Mouse (Mus musculus): ENCODE results near the gene Rhbg. TPM values are rescaled to one million over a fixed set of nuclear protein-coding genes. Genes with fewer than 3 reads are reported as not detected.

Rhbg gene
- polyA plus RNA-seq, 1 experiment from 2014 or later, result 7.7 TPM

GRCm38 (mm10) chr3:88206500-88206899 is 48.0 kb downstream of the Rhbg start:
- no peaks in the 10 kb centered on the region for H3K9me3 ChIP-seq (replicated peaks)
- no peak overlapping the region for H3K27ac ChIP-seq (replicated peaks)
- no peaks in the 10 kb centered on the region for H3K4me1 ChIP-seq (replicated peaks)
- H3K4me3 ChIP-seq (replicated peaks), result no peak overlapping the region
- H3K9ac ChIP-seq, result no peak overlapping the region
- 3% methylated on average over 3 of the region's 3 CpGs for WGBS (ENCODE audit: insufficient replicate concordance)
- no peaks in the 10 kb centered on the region for H3K36me3 ChIP-seq (replicated peaks)
- no peak for ATAC-seq (ENCODE audit: insufficient read depth)
- H3K27me3 ChIP-seq, result peaks cover 100% of the 10 kb centered on the region
- no peak overlapping the region for H3K4me2 ChIP-seq

- Histone ChIP-seq H3K9ac (no peak overlapping the region), H3K9me3 (replicated peaks) (no peaks in the 10 kb centered on the region), H3K36me3 (replicated peaks) (no peaks in the 10 kb centered on the region), H3K4me3 (replicated peaks) (no peak overlapping the region), H3K27ac (replicated peaks) (no peak overlapping the region), H3K27me3 (peaks cover 100% of the 10 kb centered on the region), H3K4me2 (no peak overlapping the region), H3K4me1 (replicated peaks) (peaks cover 2% of the 10 kb centered on the region; the same call in 1 of the 2 replicates)
- no peak for ATAC-seq (ENCODE audit: insufficient read depth)
- WGBS (ENCODE audit: insufficient replicate concordance), result 3% methylated on average over 8 of the region's 8 CpGs
Measured at GRCm38 (mm10) chr3:88205563-88206491, 48.7 kb downstream of the Rhbg start.

GRCm38 (mm10) chr3:88205176-88205562 is 49.3 kb downstream of the Rhbg start:
- ATAC-seq (ENCODE audit: insufficient read depth), result no peak
- peaks cover 100% of the 10 kb centered on the region for H3K27me3 ChIP-seq
- no peak overlapping the region for H3K4me3 ChIP-seq (replicated peaks)
- no peak overlapping the region for H3K4me2 ChIP-seq
- no peaks in the 10 kb centered on the region for H3K9me3 ChIP-seq (replicated peaks)
- 8% methylated on average over 4 of the region's 4 CpGs for WGBS (ENCODE audit: insufficient replicate concordance)
- no peak overlapping the region for H3K9ac ChIP-seq
- H3K4me1 ChIP-seq (replicated peaks), result peaks cover 8% of the 10 kb centered on the region; the same call in 1 of the 2 replicates
- H3K27ac ChIP-seq (replicated peaks), result no peak overlapping the region
- H3K36me3 ChIP-seq (replicated peaks), result no peaks in the 10 kb centered on the region

GRCm38 (mm10) chr3:88204751-88205150 is 49.8 kb downstream of the Rhbg start:
- H3K27me3 ChIP-seq, result peaks cover 100% of the 10 kb centered on the region
- WGBS (ENCODE audit: insufficient replicate concordance), result 24% methylated on average over 1 of the region's 1 CpGs
- no peaks in the 10 kb centered on the region for H3K9me3 ChIP-seq (replicated peaks)
- H3K4me1 ChIP-seq (replicated peaks), result peaks cover 8% of the 10 kb centered on the region; the same call in 1 of the 2 replicates
- no peak for ATAC-seq (ENCODE audit: insufficient read depth)
- no peak overlapping the region for H3K4me2 ChIP-seq
- H3K36me3 ChIP-seq (replicated peaks), result no peaks in the 10 kb centered on the region
- no peak overlapping the region for H3K27ac ChIP-seq (replicated peaks)
- H3K9ac ChIP-seq, result no peak overlapping the region
- no peak overlapping the region for H3K4me3 ChIP-seq (replicated peaks)

DNA sequence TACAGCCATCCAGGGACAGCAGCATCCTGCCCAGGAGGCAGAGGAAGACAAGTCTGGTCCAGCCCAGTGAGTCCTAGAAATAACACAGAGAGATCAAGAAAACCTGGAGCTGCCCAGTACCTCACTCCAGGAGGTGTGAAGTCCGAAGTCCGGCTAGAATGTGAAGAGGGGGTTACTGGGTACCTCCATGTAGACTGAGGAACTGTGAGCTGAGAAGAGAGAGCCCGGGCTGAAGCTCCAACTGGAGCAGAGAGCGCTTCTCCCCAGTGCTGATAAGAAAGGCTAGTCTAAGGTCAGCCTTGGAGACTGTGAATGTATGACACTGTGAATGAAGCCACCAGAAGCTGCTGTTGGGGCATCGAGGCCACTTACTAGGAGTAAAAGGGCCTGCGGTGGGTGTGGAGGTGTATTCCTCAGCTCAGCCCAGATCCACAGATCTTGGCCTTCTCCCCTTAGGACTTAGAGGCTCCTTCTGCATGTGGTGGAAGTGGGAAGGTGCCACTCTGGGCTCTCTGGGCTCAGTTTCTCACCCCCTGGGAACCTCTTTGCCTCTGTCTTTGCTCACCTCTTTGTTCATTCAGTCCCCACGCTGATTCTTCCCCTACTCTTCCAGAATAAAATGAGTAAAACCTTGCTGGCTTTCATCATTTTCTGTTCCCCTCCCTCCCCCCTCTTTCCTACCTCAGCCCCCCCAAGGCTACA is 50.4 kb downstream of the Rhbg start:
- H3K4me1 ChIP-seq (replicated peaks), result peaks cover 8% of the 10 kb centered on the region; the same call in 1 of the 2 replicates
- no peak overlapping the region for H3K4me2 ChIP-seq
- 2% methylated on average over 7 of the region's 7 CpGs for WGBS (ENCODE audit: insufficient replicate concordance)
- peaks cover 100% of the 10 kb centered on the region for H3K27me3 ChIP-seq
- no peak overlapping the region for H3K27ac ChIP-seq (replicated peaks)
- ATAC-seq (ENCODE audit: insufficient read depth), result no peak
- H3K4me3 ChIP-seq (replicated peaks), result no peak overlapping the region
- H3K36me3 ChIP-seq (replicated peaks), result no peaks in the 10 kb centered on the region
- no peak overlapping the region for H3K9ac ChIP-seq
- H3K9me3 ChIP-seq (replicated peaks), result no peaks in the 10 kb centered on the region

- Histone ChIP-seq H3K27me3 (peaks cover 100% of the 10 kb centered on the region), H3K9ac (no peak overlapping the region), H3K4me3 (replicated peaks) (no peak overlapping the region), H3K36me3 (replicated peaks) (no peaks in the 10 kb centered on the region), H3K9me3 (replicated peaks) (no peaks in the 10 kb centered on the region), H3K27ac (replicated peaks) (no peak overlapping the region), H3K4me2 (no peak overlapping the region), H3K4me1 (replicated peaks) (peaks cover 8% of the 10 kb centered on the region; the same call in 1 of the 2 replicates)
- WGBS (ENCODE audit: insufficient replicate concordance), result 7% methylated on average over 5 of the region's 5 CpGs
- no peak for ATAC-seq (ENCODE audit: insufficient read depth)
Measured at GRCm38 (mm10) chr3:88203456-88203855, 51.1 kb downstream of the Rhbg start.

DNA sequence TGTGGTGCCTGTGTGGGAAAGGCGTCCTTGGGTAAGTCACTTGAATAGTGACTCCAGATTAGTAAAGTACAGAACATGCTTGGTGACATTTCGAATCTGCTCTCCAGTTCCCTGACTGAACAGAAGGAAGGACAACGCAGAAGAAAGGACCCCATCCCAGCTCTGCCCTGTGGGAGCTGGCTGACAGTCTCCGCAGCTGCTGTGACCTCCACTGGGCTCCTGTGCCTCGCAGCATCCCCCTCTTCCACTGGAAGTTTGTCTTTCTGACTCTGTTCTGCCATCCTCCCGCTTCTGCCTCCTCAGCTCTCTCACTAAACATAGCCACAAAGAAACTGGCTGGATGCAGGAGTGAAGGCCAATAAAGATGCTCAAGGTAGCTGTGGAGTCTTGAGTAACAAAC is 51.5 kb downstream of the Rhbg start:
- H3K4me2 ChIP-seq, result no peak overlapping the region
- H3K27ac ChIP-seq (replicated peaks), result no peak overlapping the region
- H3K4me3 ChIP-seq (replicated peaks), result no peak overlapping the region
- H3K9me3 ChIP-seq (replicated peaks), result no peaks in the 10 kb centered on the region
- H3K27me3 ChIP-seq, result peaks cover 100% of the 10 kb centered on the region
- H3K36me3 ChIP-seq (replicated peaks), result no peaks in the 10 kb centered on the region
- WGBS (ENCODE audit: insufficient replicate concordance), result 5% methylated on average over 6 of the region's 6 CpGs
- no peak for ATAC-seq (ENCODE audit: insufficient read depth)
- no peak overlapping the region for H3K9ac ChIP-seq
- H3K4me1 ChIP-seq (replicated peaks), result peaks cover 8% of the 10 kb centered on the region; the same call in 1 of the 2 replicates

DNA sequence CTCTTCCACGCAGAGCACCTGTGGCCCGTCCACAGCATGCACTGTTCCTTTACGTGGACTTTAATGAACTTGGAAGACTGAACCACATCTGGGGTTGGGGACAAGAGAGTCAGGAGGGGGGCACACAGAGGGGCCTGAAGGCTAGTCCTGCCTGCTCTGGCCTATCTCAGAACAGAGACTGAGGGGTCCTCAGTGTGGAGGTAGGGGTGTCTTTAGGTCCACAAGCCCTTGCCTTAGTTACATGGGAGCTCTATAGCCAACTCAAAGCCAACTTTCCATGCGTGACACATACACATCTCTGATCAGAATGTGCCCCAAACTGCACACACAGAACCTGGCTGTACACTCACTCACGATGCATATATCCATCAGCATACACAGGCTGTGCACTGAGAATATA is 52.9 kb downstream of the Rhbg start:
- Histone ChIP-seq H3K36me3 (replicated peaks) (no peaks in the 10 kb centered on the region), H3K4me2 (no peak overlapping the region), H3K27ac (replicated peaks) (no peak overlapping the region), H3K27me3 (peaks cover 100% of the 10 kb centered on the region), H3K9ac (no peak overlapping the region), H3K9me3 (replicated peaks) (no peaks in the 10 kb centered on the region), H3K4me1 (replicated peaks) (peaks cover 8% of the 10 kb centered on the region; the same call in 1 of the 2 replicates), H3K4me3 (replicated peaks) (no peak overlapping the region)
- ATAC-seq (ENCODE audit: insufficient read depth), result no peak
- 10% methylated on average over 5 of the region's 5 CpGs for WGBS (ENCODE audit: insufficient replicate concordance)

DNA sequence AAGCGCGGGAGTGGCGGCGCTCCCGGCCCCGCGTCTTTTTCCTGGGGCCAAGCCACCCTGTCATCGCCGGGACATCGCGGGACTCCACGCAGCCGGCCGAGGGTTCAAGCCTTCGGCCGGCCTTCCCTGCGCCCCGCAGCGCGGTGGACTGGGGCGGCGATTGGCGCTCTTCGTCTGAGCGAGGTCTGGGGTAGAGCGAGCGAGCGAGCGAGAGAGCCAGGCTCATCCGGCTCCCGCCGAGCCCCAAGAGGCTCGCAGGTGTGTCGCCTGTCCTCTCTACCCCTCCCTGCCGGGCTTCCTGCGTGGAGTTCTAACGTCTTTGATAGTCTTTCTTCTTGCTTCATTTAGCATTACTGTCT is 53.6 kb downstream of the Rhbg start:
- Histone ChIP-seq H3K4me3 (replicated peaks) (peak overlapping the region; percentile 24; the same call in 1 of the 2 replicates), H3K27me3 (peaks cover 98% of the 10 kb centered on the region), H3K9ac (no peak overlapping the region), H3K9me3 (replicated peaks) (no peaks in the 10 kb centered on the region), H3K36me3 (replicated peaks) (no peaks in the 10 kb centered on the region), H3K4me2 (peak overlapping the region; percentile 47), H3K4me1 (replicated peaks) (peaks cover 8% of the 10 kb centered on the region; the same call in 1 of the 2 replicates), H3K27ac (replicated peaks) (no peak overlapping the region)
- no peak for ATAC-seq (ENCODE audit: insufficient read depth)
- WGBS (ENCODE audit: insufficient replicate concordance), result under 1% methylated on average over 37 of the region's 37 CpGs

DNA sequence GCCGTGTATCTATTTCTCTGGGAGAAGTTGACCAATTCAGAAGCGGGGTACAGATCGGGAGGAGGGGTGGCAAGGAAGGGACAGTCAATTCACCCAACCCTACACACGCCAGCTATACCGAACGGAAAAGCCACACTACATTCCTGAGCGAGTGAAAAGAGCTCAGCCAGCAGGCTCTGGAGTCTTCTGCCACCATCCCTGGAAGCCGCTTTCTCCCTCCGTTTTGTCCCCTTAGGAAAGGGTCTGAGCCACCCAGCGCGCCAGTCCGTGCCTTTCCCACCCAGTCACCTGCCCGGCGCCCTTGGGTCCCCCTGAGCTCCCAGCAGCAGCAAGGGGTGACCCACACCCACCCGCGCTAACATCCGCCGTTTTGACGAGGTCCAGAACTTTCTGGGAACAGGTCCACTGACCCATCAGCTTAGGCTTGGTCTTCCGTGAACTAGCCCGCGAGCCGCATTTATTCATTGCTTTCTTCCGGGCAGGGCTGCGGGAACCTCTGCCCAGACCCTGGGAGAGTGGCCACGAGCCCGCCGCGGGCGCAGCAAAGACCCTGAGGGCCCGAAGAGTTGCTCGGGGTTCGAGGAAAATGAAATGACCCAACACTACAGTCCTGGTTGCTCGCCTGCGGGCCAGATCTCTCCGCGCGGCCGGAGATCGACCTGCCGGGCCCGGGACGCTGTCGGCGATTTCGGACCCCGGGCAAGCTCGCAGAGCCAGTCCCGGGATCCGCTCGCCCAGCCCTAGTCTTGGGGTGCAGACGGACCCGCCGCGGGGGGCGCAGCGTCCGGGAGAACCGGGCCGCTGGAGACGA is 54.1 kb downstream of the Rhbg start:
- Histone ChIP-seq H3K4me3 (replicated peaks) (peak overlapping the region; percentile 24; the same call in 1 of the 2 replicates), H3K27me3 (peaks cover 98% of the 10 kb centered on the region)
- no peak for ATAC-seq (ENCODE audit: insufficient read depth)

More for the DNA sequence above, 54.1 kb downstream of the Rhbg start:
- H3K9ac ChIP-seq, result no peak overlapping the region
- no peaks in the 10 kb centered on the region for H3K36me3 ChIP-seq (replicated peaks)
- peaks cover 8% of the 10 kb centered on the region; the same call in 1 of the 2 replicates for H3K4me1 ChIP-seq (replicated peaks)
- 2% methylated on average over 61 of the region's 61 CpGs for WGBS (ENCODE audit: insufficient replicate concordance)
- H3K9me3 ChIP-seq (replicated peaks), result no peaks in the 10 kb centered on the region
- peak overlapping the region; percentile 47 for H3K4me2 ChIP-seq
- H3K27ac ChIP-seq (replicated peaks), result no peak overlapping the region

Measured in liver, embryonic 15.5 days (tissue).